In genomic region chr17:32877471-32878171, GRCm38 (mm10) we compare ENCODE assay signal across 9 mouse cellular contexts. TPM values are rescaled to one million over a fixed set of nuclear protein-coding genes. Genes with fewer than 3 reads are reported as not detected.
DNase-seq lines count a peak whose midpoint lies in the region; ATAC-seq and TF ChIP-seq lines count a peak whose summit lies in the region.
"Had no signal": no experiment of that assay in that cellular context is flagged by ENCODE, and none has a peak within 500 bp of the region (broad histone marks: within the 10 kb centered on the region; RNA-seq: fewer than 3 reads in every experiment).

No protein-coding gene starts in this region.

- no peak overlapping the region for H3K27ac ChIP-seq in gastrocnemius, adult 2 months
- H3K27ac ChIP-seq in lung, embryonic 15.5 days: no peak overlapping the region
- no peak overlapping the region; the same call in 1 of the 2 replicates for H3K27ac ChIP-seq in intestine, postnatal 0 days (ENCODE audit: low read depth, low read length)
- no peak overlapping the region for H3K27ac ChIP-seq in stomach, embryonic 16.5 days (ENCODE audit: low read length)

- peak overlapping the region; percentile 52 for H3K4me2 ChIP-seq in lung, embryonic 15.5 days
- peak overlapping the region; percentile 60 for H3K4me2 ChIP-seq in intestine, postnatal 0 days (replicated peaks; ENCODE audit: low read depth)
- peak overlapping the region; percentile 35 for H3K4me2 ChIP-seq in stomach, embryonic 16.5 days (ENCODE audit: low read depth, low read length)

- peak overlapping the region; percentile 19; the same call in 1 of the 2 replicates for H3K9ac ChIP-seq in lung, embryonic 15.5 days
- H3K9ac ChIP-seq in intestine, postnatal 0 days (ENCODE audit: low read depth, low read length): no peak overlapping the region
- no peak overlapping the region for H3K9ac ChIP-seq in stomach, embryonic 16.5 days (ENCODE audit: low read length)

- 0 out of 2 replicates have a peak, but pooled peaks have one; percentile 23 for ATAC-seq in lung, embryonic 15.5 days (ENCODE audit: borderline replicate concordance, extremely low read depth, low FRiP score, low TSS enrichment)
- ATAC-seq in intestine, postnatal 0 days: peak; percentile 75
- ATAC-seq in stomach, embryonic 16.5 days (ENCODE audit: insufficient read depth, low FRiP score): 0 out of 2 replicates have a peak, but pooled peaks have one; percentile 33

- peaks cover 7% of the 10 kb centered on the region; the same call in 1 of the 2 replicates for H3K4me1 ChIP-seq in lung, embryonic 15.5 days
- no peaks in the 10 kb centered on the region for H3K4me1 ChIP-seq in intestine, postnatal 0 days (replicated peaks; ENCODE audit: control insufficient read depth, insufficient read depth, low read length)
- H3K4me1 ChIP-seq in stomach, embryonic 16.5 days (ENCODE audit: control insufficient read depth, insufficient read depth, low read length): no peaks in the 10 kb centered on the region

- intact Hi-C loops in gastrocnemius, adult 2 months (cut with DNase I): no loop called here

- no peaks in the 10 kb centered on the region for H3K9me3 ChIP-seq in lung, embryonic 15.5 days
- H3K9me3 ChIP-seq in intestine, postnatal 0 days (ENCODE audit: control insufficient read depth): no peaks in the 10 kb centered on the region
- 0 out of 2 replicates have a peak, but pooled peaks cover 4% of the 10 kb centered on the region for H3K9me3 ChIP-seq in stomach, embryonic 16.5 days (replicated peaks; ENCODE audit: control insufficient read depth, low read length)

- WGBS in lung, embryonic 15.5 days: 5% methylated on average over 22 of the region's 22 CpGs
- WGBS in intestine, postnatal 0 days: 3% methylated on average over 22 of the region's 22 CpGs
- WGBS in stomach, embryonic 16.5 days: 5% methylated on average over 22 of the region's 22 CpGs

- no peak overlapping the region for H3K4me3 ChIP-seq in gastrocnemius, adult 2 months
- H3K4me3 ChIP-seq in lung, embryonic 15.5 days: peak overlapping the region; percentile 23
- H3K4me3 ChIP-seq in intestine, postnatal 0 days (ENCODE audit: low read depth, low read length): peak overlapping the region; percentile 29
- peak overlapping the region; percentile 18 for H3K4me3 ChIP-seq in stomach, embryonic 16.5 days (replicated peaks; ENCODE audit: low read length)

- peaks cover 20% of the 10 kb centered on the region for H3K36me3 ChIP-seq in lung, embryonic 15.5 days
- H3K36me3 ChIP-seq in intestine, postnatal 0 days (ENCODE audit: control insufficient read depth, insufficient read depth): peaks cover 11% of the 10 kb centered on the region
- H3K36me3 ChIP-seq in stomach, embryonic 16.5 days (ENCODE audit: control insufficient read depth, insufficient read depth, low read length): 0 out of 2 replicates have a peak, but pooled peaks cover 5% of the 10 kb centered on the region

- DNase-seq in gastrocnemius, adult 2 months: peak; percentile 29
- no peak for DNase-seq in gastrocnemius, adult 8-10 months (ENCODE audit: low spot score in 2 of 2)
- DNase-seq in lung, postnatal 4 days: no peak
- no peak for DNase-seq in urinary bladder, postnatal 25 days (ENCODE audit: low spot score)
- no peak for DNase-seq in thymus, postnatal 10 days (ENCODE audit: low spot score in 2 of 2)

- no peak for TF ChIP-seq CTCF in gastrocnemius, adult 2 months (IDR thresholded peaks at IDR 0.05)
- TF ChIP-seq CTCF in intestine, postnatal 0 days (IDR thresholded peaks at IDR 0.05; ENCODE audit: low read depth): no peak

- H3K27me3 ChIP-seq in lung, embryonic 15.5 days: no peaks in the 10 kb centered on the region; the same call in 1 of the 2 replicates
- H3K27me3 ChIP-seq in intestine, postnatal 0 days (replicated peaks; ENCODE audit: control insufficient read depth, insufficient read depth, low read length): no peaks in the 10 kb centered on the region
- no peaks in the 10 kb centered on the region for H3K27me3 ChIP-seq in stomach, embryonic 16.5 days (ENCODE audit: control insufficient read depth, insufficient read depth, low read length)

RNA-seq across cellular contexts. Expression of gene Zfp870, which starts 13.8 kb away (rescaled TPM):
- total RNA-seq in gastrocnemius, adult 2 months (2021): 1 to 10 TPM; 6.7 to 8.5 TPM
- 1 to 10 TPM; 4.8 to 8.5 (median 8.1) TPM for total RNA-seq in gastrocnemius, adult 8-10 months (2022)
- polyA plus RNA-seq in lung, embryonic 15.5 days (2015; fragmentation: Nextera tagmentation; extraction: Ambion mirVana): 7.5 and 8.2 TPM in 2 replicates
- 2.9 and 3.0 TPM in 2 replicates for polyA plus RNA-seq in intestine, postnatal 0 days (2015; fragmentation: Nextera tagmentation; extraction: Ambion mirVana)
- polyA plus RNA-seq in stomach, embryonic 16.5 days (2015; fragmentation: Nextera tagmentation; extraction: Ambion mirVana): 5.8 and 6.7 TPM in 2 replicates

RNA-seq across cellular contexts. Expression of gene Cyp4f14, which starts 39.5 kb away (rescaled TPM):
- total RNA-seq in gastrocnemius, adult 2 months (2021): under 1 TPM in 1 of 2 experiments, not detected in 1; 0.17 TPM
- under 1 TPM in 2 of 4 experiments, not detected in 2; 0.18 to 0.44 TPM for total RNA-seq in gastrocnemius, adult 8-10 months (2022)
- not detected in 2 replicates for polyA plus RNA-seq in lung, embryonic 15.5 days (2015; fragmentation: Nextera tagmentation; extraction: Ambion mirVana)
- polyA plus RNA-seq in intestine, postnatal 0 days (2015; fragmentation: Nextera tagmentation; extraction: Ambion mirVana): 1.7 and 1.9 TPM in 2 replicates
- polyA plus RNA-seq in stomach, embryonic 16.5 days (2015; fragmentation: Nextera tagmentation; extraction: Ambion mirVana): 0.41 and 1.0 TPM in 2 replicates
- total RNA-seq: monocyte, adult 5-6 weeks had no signal

RNA-seq across cellular contexts. Expression of gene Zfp799, which starts 47.6 kb away (rescaled TPM):
- 1 to 10 TPM; 5.6 to 7.4 TPM for total RNA-seq in gastrocnemius, adult 2 months (2021)
- total RNA-seq in gastrocnemius, adult 8-10 months (2022): 10 to 100 TPM in 1 of 4 experiments, 1 to 10 TPM in 3; 5.6 to 11.0 (median 7.9) TPM
- polyA plus RNA-seq in lung, embryonic 15.5 days (2015; fragmentation: Nextera tagmentation; extraction: Ambion mirVana): 13.7 and 14.9 TPM in 2 replicates
- 4.3 and 4.5 TPM in 2 replicates for polyA plus RNA-seq in intestine, postnatal 0 days (2015; fragmentation: Nextera tagmentation; extraction: Ambion mirVana)
- polyA plus RNA-seq in stomach, embryonic 16.5 days (2015; fragmentation: Nextera tagmentation; extraction: Ambion mirVana): 7.9 and 9.4 TPM in 2 replicates

Comparison
In these comparisons a context has a peak if more than half of its experiments do, and no peak if none do; other contexts are left out.
1. ATAC-seq: peak in every context shown above with its lines; median percentile 75 in intestine, postnatal 0 days; 33 in stomach, embryonic 16.5 days; 23 in lung, embryonic 15.5 days.